In the genomic region with DNA sequence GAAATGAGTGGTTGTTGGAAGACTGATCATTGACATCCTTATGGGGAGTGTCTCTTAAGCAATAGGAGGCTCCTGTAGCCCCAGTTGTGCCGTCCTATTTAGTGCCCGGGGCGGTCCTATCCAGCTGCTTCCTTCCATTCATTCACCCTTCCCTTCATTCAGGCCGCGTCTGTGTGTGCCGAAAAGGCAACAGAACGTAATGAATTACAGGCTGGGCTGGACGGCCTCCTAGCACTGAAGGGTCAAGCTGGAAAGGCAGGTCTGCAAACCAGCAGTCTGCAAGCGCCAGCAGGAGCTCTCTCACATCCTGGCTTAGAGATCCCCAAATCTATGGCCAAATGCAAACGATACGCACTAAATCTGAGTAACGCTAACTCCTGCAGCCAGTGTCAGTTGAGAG, we compare ENCODE assay signal across 8 mouse cellular contexts. TPM values are rescaled to one million over a fixed set of nuclear protein-coding genes. Genes with fewer than 3 reads are reported as not detected.
A peak's percentile ranks its signal among the peaks of the same experiment; 100 is the strongest.
DNase-seq lines count a peak whose midpoint lies in the region; ATAC-seq and TF ChIP-seq lines count a peak whose summit lies in the region.

No protein-coding gene starts in this region.

- H3K36me3 ChIP-seq in lung, embryonic 14.5 days (ENCODE audit: insufficient read depth) = no peaks in the 10 kb centered on the region
- no peaks in the 10 kb centered on the region for H3K36me3 ChIP-seq in hindbrain, embryonic 11.5 days (ENCODE audit: control insufficient read depth, insufficient read depth, low read length)
- H3K36me3 ChIP-seq in stomach, embryonic 14.5 days (ENCODE audit: control insufficient read depth, insufficient read depth, low read length) = no peaks in the 10 kb centered on the region

- no peaks in the 10 kb centered on the region for H3K9me3 ChIP-seq in lung, embryonic 14.5 days (ENCODE audit: low read depth, low read length)
- no peaks in the 10 kb centered on the region for H3K9me3 ChIP-seq in hindbrain, embryonic 11.5 days (ENCODE audit: control insufficient read depth, low read length)
- no peaks in the 10 kb centered on the region for H3K9me3 ChIP-seq in stomach, embryonic 14.5 days (ENCODE audit: control insufficient read depth, low read depth, low read length)

- H3K27me3 ChIP-seq in lung, embryonic 14.5 days (ENCODE audit: insufficient read depth, low read length) = peaks cover 5% of the 10 kb centered on the region
- H3K27me3 ChIP-seq in hindbrain, embryonic 11.5 days (ENCODE audit: control insufficient read depth, insufficient read depth, low read length) = peaks cover under 1% of the 10 kb centered on the region; the same call in 1 of the 2 replicates
- no peaks in the 10 kb centered on the region for H3K27me3 ChIP-seq in stomach, embryonic 14.5 days (ENCODE audit: control insufficient read depth, insufficient read depth, low read length)

- WGBS in lung, embryonic 14.5 days = 5% methylated on average over 12 of the region's 12 CpGs
- WGBS in hindbrain, embryonic 11.5 days = under 1% methylated on average over 12 of the region's 12 CpGs
- 3% methylated on average over 12 of the region's 12 CpGs for WGBS in stomach, embryonic 14.5 days

- no peak; the same call in 1 of the 2 replicates for ATAC-seq in lung, embryonic 14.5 days (ENCODE audit: insufficient read depth)
- ATAC-seq in hindbrain, embryonic 11.5 days (ENCODE audit: low FRiP score) = peak; percentile 80
- no peak for ATAC-seq in stomach, embryonic 14.5 days (ENCODE audit: insufficient number of reproducible peaks, insufficient read depth, low FRiP score, low read depth)

- H3K4me3 ChIP-seq in lung, embryonic 14.5 days (ENCODE audit: low read depth, low read length) = no peak overlapping the region
- H3K4me3 ChIP-seq in hindbrain, embryonic 11.5 days (ENCODE audit: low read depth, low read length) = peak overlapping the region; percentile 46
- H3K4me3 ChIP-seq in stomach, embryonic 14.5 days (ENCODE audit: low read depth, low read length) = no peak overlapping the region

- no peak overlapping the region for H3K27ac ChIP-seq in lung, embryonic 14.5 days (ENCODE audit: low read depth)
- peak overlapping the region; percentile 58; the same call in 1 of the 2 replicates for H3K27ac ChIP-seq in hindbrain, embryonic 11.5 days (ENCODE audit: low read depth, low read length)
- no peak overlapping the region for H3K27ac ChIP-seq in stomach, embryonic 14.5 days (ENCODE audit: low read length)

- H3K4me2 ChIP-seq in lung, embryonic 14.5 days = 0 out of 2 replicates have a peak overlapping the region, but pooled peaks have one; percentile 16
- H3K4me2 ChIP-seq in hindbrain, embryonic 11.5 days (replicated peaks; ENCODE audit: low read depth, low read length) = peak overlapping the region; percentile 72
- 0 out of 2 replicates have a peak overlapping the region, but pooled peaks have one; percentile 12 for H3K4me2 ChIP-seq in stomach, embryonic 14.5 days (replicated peaks; ENCODE audit: low read depth, low read length)

- no peaks in the 10 kb centered on the region for H3K4me1 ChIP-seq in lung, embryonic 14.5 days (ENCODE audit: insufficient read depth)
- 0 out of 2 replicates have a peak, but pooled peaks cover 2% of the 10 kb centered on the region for H3K4me1 ChIP-seq in hindbrain, embryonic 11.5 days (replicated peaks; ENCODE audit: control insufficient read depth, insufficient read depth, low read length)
- H3K4me1 ChIP-seq in stomach, embryonic 14.5 days (ENCODE audit: control insufficient read depth, insufficient read depth, low read length) = peaks cover 8% of the 10 kb centered on the region; the same call in 1 of the 2 replicates

- TF ChIP-seq CTCF in lung, embryonic 14.5 days (IDR thresholded peaks at IDR 0.05; ENCODE audit: low read depth) = no peak

- peak; percentile 59 for DNase-seq in lung, embryonic 14.5 days
- no peak for DNase-seq in lung, postnatal 14 days
- DNase-seq in embryo, embryonic 10 days (ENCODE audit: low spot score) = peak; percentile 88
- peak; percentile 71 for DNase-seq in hindbrain, embryonic 11.5 days (ENCODE audit: low spot score)
- DNase-seq in mesoderm, embryonic 11.5 days (ENCODE audit: low read depth, low spot score) = peak; percentile 68
- DNase-seq in urinary bladder, postnatal 4 days (ENCODE audit: low spot score in 2 of 2) = no peak
- DNase-seq in adrenal gland, postnatal 10 days = no peak

- no peak overlapping the region for H3K9ac ChIP-seq in lung, embryonic 14.5 days
- H3K9ac ChIP-seq in hindbrain, embryonic 11.5 days (ENCODE audit: low read depth, low read length) = peak overlapping the region; percentile 17; the same call in 1 of the 2 replicates
- no peak overlapping the region for H3K9ac ChIP-seq in stomach, embryonic 14.5 days (replicated peaks; ENCODE audit: low read depth, low read length)

RNA-seq across cellular contexts. Expression of a gene that starts 1.6 kb away (rescaled TPM):
- 32.6 and 36.6 TPM in 2 replicates for polyA plus RNA-seq in lung, embryonic 14.5 days (2014; fragmentation: Nextera tagmentation; extraction: Ambion mirVana)
- polyA plus RNA-seq in hindbrain, embryonic 11.5 days (2014; fragmentation: Nextera tagmentation; extraction: Ambion mirVana) = 24.6 and 25.6 TPM in 2 replicates
- polyA plus RNA-seq in stomach, embryonic 14.5 days (2014; fragmentation: Nextera tagmentation; extraction: Ambion mirVana) = 22.2 and 26.6 TPM in 2 replicates
- total RNA-seq in adrenal gland, postnatal 10 days (2021) = 100 to 1,000 TPM in 1 of 2 experiments, 10 to 100 TPM in 1; 95.0 to 204 TPM

Comparison
In these comparisons a context has a peak if more than half of its experiments do, and no peak if none do; other contexts are left out.
1. DNase-seq: peak in lung, embryonic 14.5 days (single experiment), embryo, embryonic 10 days (single experiment), hindbrain, embryonic 11.5 days (single experiment) and mesoderm, embryonic 11.5 days (single experiment); none in lung, postnatal 14 days (single experiment), urinary bladder, postnatal 4 days (0 of 2) and adrenal gland, postnatal 10 days (single experiment).
2. H3K4me2 ChIP-seq: peak in every context shown above with its lines; median percentile 72 in hindbrain, embryonic 11.5 days; 16 in lung, embryonic 14.5 days; 12 in stomach, embryonic 14.5 days.